Comparison of ENCODE assay signal across 15 mouse cellular contexts in genomic region chr3:31134246-31134645, GRCm38 (mm10). TPM values are rescaled to one million over a fixed set of nuclear protein-coding genes. Genes with fewer than 3 reads are reported as not detected.
A peak's percentile ranks its signal among the peaks of the same experiment; 100 is the strongest.
DNase-seq lines count a peak whose midpoint lies in the region; ATAC-seq and TF ChIP-seq lines count a peak whose summit lies in the region.
"Had no signal": no experiment of that assay in that cellular context is flagged by ENCODE, and none has a peak within 500 bp of the region (broad histone marks: within the 10 kb centered on the region; RNA-seq: fewer than 3 reads in every experiment).

No protein-coding gene starts in this region.

- 73% methylated on average over 8 of the region's 8 CpGs for WGBS in lung, embryonic 16.5 days
- 45% methylated on average over 8 of the region's 8 CpGs for WGBS in liver, embryonic 11.5 days
- 54% methylated on average over 8 of the region's 8 CpGs for WGBS in stomach, postnatal 0 days

- no peak overlapping the region for H3K9ac ChIP-seq in lung, embryonic 16.5 days (ENCODE audit: low read length)
- H3K9ac ChIP-seq in liver, embryonic 11.5 days (ENCODE audit: low read depth, low read length), result no peak overlapping the region
- H3K9ac ChIP-seq in stomach, postnatal 0 days (ENCODE audit: low read length), result no peak overlapping the region

- no peak for TF ChIP-seq EP300 in stomach, postnatal 0 days (optimal IDR thresholded peaks at IDR 0.05)

- H3K4me3 ChIP-seq in lung, embryonic 16.5 days (ENCODE audit: low read length), result no peak overlapping the region
- no peak overlapping the region for H3K4me3 ChIP-seq in liver, embryonic 11.5 days (ENCODE audit: low read depth, low read length)
- H3K4me3 ChIP-seq in stomach, postnatal 0 days (ENCODE audit: low read depth, low read length), result no peak overlapping the region
- H3K4me3 ChIP-seq: gastrocnemius, adult 2 months; myocyte had no signal

- H3K27me3 ChIP-seq in lung, embryonic 16.5 days (ENCODE audit: control insufficient read depth, insufficient read depth, low read depth, low read length), result no peaks in the 10 kb centered on the region
- H3K27me3 ChIP-seq in liver, embryonic 11.5 days (replicated peaks; ENCODE audit: control insufficient read depth, insufficient read depth, low read length), result no peaks in the 10 kb centered on the region
- no peaks in the 10 kb centered on the region for H3K27me3 ChIP-seq in stomach, postnatal 0 days (ENCODE audit: control insufficient read depth, insufficient read depth, low read length)

- peak; percentile 36; the same call in 1 of the 2 replicates for ATAC-seq in lung, embryonic 16.5 days (ENCODE audit: low read depth)
- peak; percentile 87 for ATAC-seq in liver, embryonic 11.5 days (replicated peaks; ENCODE audit: low FRiP score)
- peak; percentile 80 for ATAC-seq in stomach, postnatal 0 days (ENCODE audit: low FRiP score, low TSS enrichment)
- ATAC-seq: activated CD4-positive, CD25-positive, alpha-beta regulatory T cell, adult 4 months had no signal

- no peak for TF ChIP-seq CTCF in stomach, postnatal 0 days (IDR thresholded peaks at IDR 0.05; ENCODE audit: low read depth)

- H3K4me2 ChIP-seq in lung, embryonic 16.5 days (ENCODE audit: low read depth, low read length), result no peak overlapping the region
- peak overlapping the region; percentile 16; the same call in 1 of the 2 replicates for H3K4me2 ChIP-seq in liver, embryonic 11.5 days
- H3K4me2 ChIP-seq in stomach, postnatal 0 days (replicated peaks; ENCODE audit: low read depth), result no peak overlapping the region

- H3K9me3 ChIP-seq in lung, embryonic 16.5 days (ENCODE audit: control insufficient read depth, low read length), result no peaks in the 10 kb centered on the region
- no peaks in the 10 kb centered on the region for H3K9me3 ChIP-seq in liver, embryonic 11.5 days (ENCODE audit: control insufficient read depth, low read length)
- no peaks in the 10 kb centered on the region for H3K9me3 ChIP-seq in stomach, postnatal 0 days (ENCODE audit: control insufficient read depth, low read length)

- H3K27ac ChIP-seq in lung, embryonic 16.5 days (ENCODE audit: low read length), result no peak overlapping the region
- no peak overlapping the region for H3K27ac ChIP-seq in liver, embryonic 11.5 days (ENCODE audit: low read depth, low read length)
- peak overlapping the region; percentile 53 for H3K27ac ChIP-seq in stomach, postnatal 0 days (replicated peaks)
- H3K27ac ChIP-seq: gastrocnemius, adult 2 months had no signal

- intact Hi-C loops in gastrocnemius, postnatal 36 days (cut with DNase I), result no loop called here

- H3K36me3 ChIP-seq in lung, embryonic 16.5 days (ENCODE audit: control insufficient read depth, insufficient read depth, low read length), result no peaks in the 10 kb centered on the region
- H3K36me3 ChIP-seq in liver, embryonic 11.5 days (ENCODE audit: control insufficient read depth, insufficient read depth, low read length), result no peaks in the 10 kb centered on the region
- no peaks in the 10 kb centered on the region for H3K36me3 ChIP-seq in stomach, postnatal 0 days (ENCODE audit: control insufficient read depth, insufficient read depth, low read length)

- H3K4me1 ChIP-seq in lung, embryonic 16.5 days (replicated peaks; ENCODE audit: control insufficient read depth, insufficient read depth, low read length), result 0 out of 2 replicates have a peak, but pooled peaks cover 2% of the 10 kb centered on the region
- H3K4me1 ChIP-seq in liver, embryonic 11.5 days (replicated peaks; ENCODE audit: control insufficient read depth, insufficient read depth, low read length), result peaks cover 11% of the 10 kb centered on the region
- H3K4me1 ChIP-seq in stomach, postnatal 0 days (replicated peaks; ENCODE audit: control insufficient read depth, insufficient read depth), result no peaks in the 10 kb centered on the region

- DNase-seq in lung, postnatal 25 days (ENCODE audit: low spot score), result no peak
- DNase-seq in c-Kit-positive CD71-positive TER-119-positive erythroid progenitor cells, embryonic 14.5 days (ENCODE audit: low spot score), result peak; percentile 68
- DNase-seq in liver, embryonic 11.5 days (ENCODE audit: low spot score), result no peak
- peak; percentile 43 for DNase-seq in stomach, postnatal 0 days (ENCODE audit: low spot score)
- no peak for DNase-seq in gastrocnemius, postnatal 36 days
- no peak for DNase-seq in frontal cortex, postnatal 14 days (ENCODE audit: low spot score in 2 of 2)
- DNase-seq: cerebellum, postnatal 36 days; gastrocnemius, adult 2 months; heart, postnatal 36 days; kidney, postnatal 10 days; spleen, adult 18-20 months; thymus, postnatal 14 days had no signal

RNA-seq across cellular contexts. Expression of gene Cldn11, which starts 15.5 kb away (rescaled TPM):
- 5.0 and 5.8 TPM in 2 replicates for polyA plus RNA-seq in lung, embryonic 16.5 days (2015; fragmentation: Nextera tagmentation; extraction: Ambion mirVana)
- 0.56 and 0.89 TPM in 2 replicates for polyA plus RNA-seq in liver, embryonic 11.5 days (2014; fragmentation: Nextera tagmentation; extraction: Ambion mirVana)
- polyA plus RNA-seq in stomach, postnatal 0 days (2015; fragmentation: Nextera tagmentation; extraction: Ambion mirVana), result 0.50 and 0.88 TPM in 2 replicates
- under 1 TPM; 0.30 to 0.36 TPM for total RNA-seq in gastrocnemius, postnatal 36 days (2021)
- polyA plus RNA-seq: activated CD4-positive, CD25-positive, alpha-beta regulatory T cell, adult 4 months; myocyte had no signal

RNA-seq across cellular contexts. Expression of gene Skil, which starts 39.4 kb away (rescaled TPM):
- 20.6 and 22.2 TPM in 2 replicates for polyA plus RNA-seq in lung, embryonic 16.5 days (2015; fragmentation: Nextera tagmentation; extraction: Ambion mirVana)
- polyA plus RNA-seq in liver, embryonic 11.5 days (2014; fragmentation: Nextera tagmentation; extraction: Ambion mirVana), result 14.2 and 16.6 TPM in 2 replicates
- polyA plus RNA-seq in stomach, postnatal 0 days (2015; fragmentation: Nextera tagmentation; extraction: Ambion mirVana), result 16.4 and 20.8 TPM in 2 replicates
- 10 to 100 TPM in 1 of 2 experiments, 1 to 10 TPM in 1; 9.6 to 10.5 TPM for total RNA-seq in gastrocnemius, postnatal 36 days (2021)

Comparison
In these comparisons a context has a peak if more than half of its experiments do, and no peak if none do; other contexts are left out.
1. ATAC-seq: peak in every context shown above with its lines; median percentile 87 in liver, embryonic 11.5 days; 80 in stomach, postnatal 0 days; 36 in lung, embryonic 16.5 days.
2. DNase-seq: peak in c-Kit-positive CD71-positive TER-119-positive erythroid progenitor cells, embryonic 14.5 days (single experiment) and stomach, postnatal 0 days (single experiment); none in lung, postnatal 25 days (single experiment), liver, embryonic 11.5 days (single experiment), gastrocnemius, postnatal 36 days (0 of 2) and frontal cortex, postnatal 14 days (0 of 2).